Mouse (Mus musculus) intestine, embryonic 16.5 days (tissue): ENCODE data around the gene Armc8. TPM values are rescaled to one million over a fixed set of nuclear protein-coding genes. Genes with fewer than 3 reads are reported as not detected.

ENCODE experiments used
- ATAC-seq: fragments of 200-750 bp; cut with Nextera tagmentation; 2 replicates; pipeline ENCODE4 v1.8.0; 2017; ENCODE audit warnings: moderate TSS enrichment, moderate library complexity
- H3K27ac ChIP-seq: fragments of 300-500 bp; sonication (generic); 2 replicates; pipeline ENCODE4 v1.5.1; 2014; ENCODE audit warnings: mild to moderate bottlenecking, low read length
- H3K27me3 ChIP-seq: fragments of 300-500 bp; sonication (generic); replicated peaks from 2 replicates; pipeline ENCODE4 v1.6.1; 2014; ENCODE audit warnings: low read length, control low read depth, mixed read lengths; ENCODE audit not compliant: control insufficient read depth, insufficient read depth
- H3K36me3 ChIP-seq: fragments of 300-500 bp; sonication (generic); 2 replicates; pipeline ENCODE4 v1.6.1; 2014; ENCODE audit warnings: low read length, control low read depth; ENCODE audit not compliant: control insufficient read depth, insufficient read depth
- H3K4me1 ChIP-seq: fragments of 300-500 bp; sonication (generic); 2 replicates; pipeline ENCODE4 v1.6.1; 2014; ENCODE audit warnings: low read length, control low read depth, mixed read lengths; ENCODE audit not compliant: control insufficient read depth, insufficient read depth
- H3K4me2 ChIP-seq: fragments of 300-500 bp; sonication (generic); 2 replicates; pipeline ENCODE4 v1.6.1; 2014; ENCODE audit warnings: low read depth, low read length, control low read depth
- H3K4me3 ChIP-seq: fragments of 300-500 bp; sonication (generic); 2 replicates; pipeline ENCODE4 v1.5.1; 2014; ENCODE audit warnings: mild to moderate bottlenecking, low read length
- H3K9ac ChIP-seq: fragments of 300-500 bp; sonication (generic); 2 replicates; pipeline ENCODE4 v1.6.1; 2014; ENCODE audit warnings: low read depth, low read length
- H3K9me3 ChIP-seq: fragments of 300-500 bp; sonication (generic); 2 replicates; pipeline ENCODE4 v1.6.1; 2016; ENCODE audit warnings: low read length, control low read depth; ENCODE audit not compliant: control insufficient read depth
- WGBS: fragments of 180-500 bp; shearing (Covaris S2); extraction: QIAGEN DNeasy Blood & Tissue Kit; methylation state at CpG from one replicate; pipeline ENCODE4 v1.1.7; 2014; 5-methylcytosine and 5-hydroxymethylcytosine counted together
- polyA plus RNA-seq: library from polyadenylated mRNA; unstranded; fragments of >200 nt; fragmentation: Nextera tagmentation; extraction: Ambion mirVana; gene quantifications from 2 replicates; pipeline ENCODE4 v1.2.1, GENCODE M21; 2015

The Armc8 gene
- polyA plus RNA-seq, 1 experiment from 2014 or later = 28.1 TPM

DNA sequence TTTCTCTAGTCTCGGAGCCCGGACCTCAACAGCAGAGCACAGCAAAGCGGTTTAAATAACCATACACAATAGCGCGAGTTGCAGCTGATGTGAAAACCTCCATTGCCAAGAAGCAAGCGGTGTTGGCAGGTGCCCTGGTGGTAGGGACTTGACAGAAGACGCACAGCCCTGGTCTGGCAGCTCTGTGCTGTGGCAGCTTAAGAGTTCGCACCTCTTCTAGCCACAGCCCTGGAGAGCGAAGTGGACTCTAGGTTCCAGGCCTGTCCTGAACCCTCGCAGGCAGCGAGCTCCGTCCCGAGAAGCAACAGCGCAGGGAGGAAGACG lies 714 bp downstream of the Armc8 start:
- peak overlapping the region; percentile 95 for H3K9ac ChIP-seq
- H3K4me2 ChIP-seq = peak overlapping the region; percentile 76
- no peaks in the 10 kb centered on the region for H3K27me3 ChIP-seq
- H3K4me3 ChIP-seq = peak overlapping the region; percentile 92
- ATAC-seq = no peak
- no peaks in the 10 kb centered on the region for H3K9me3 ChIP-seq
- no peaks in the 10 kb centered on the region for H3K36me3 ChIP-seq
- peak overlapping the region; percentile 99 for H3K27ac ChIP-seq
- peaks cover 7% of the 10 kb centered on the region for H3K4me1 ChIP-seq
- WGBS = 2% methylated on average over 15 of the region's 15 CpGs

DNA sequence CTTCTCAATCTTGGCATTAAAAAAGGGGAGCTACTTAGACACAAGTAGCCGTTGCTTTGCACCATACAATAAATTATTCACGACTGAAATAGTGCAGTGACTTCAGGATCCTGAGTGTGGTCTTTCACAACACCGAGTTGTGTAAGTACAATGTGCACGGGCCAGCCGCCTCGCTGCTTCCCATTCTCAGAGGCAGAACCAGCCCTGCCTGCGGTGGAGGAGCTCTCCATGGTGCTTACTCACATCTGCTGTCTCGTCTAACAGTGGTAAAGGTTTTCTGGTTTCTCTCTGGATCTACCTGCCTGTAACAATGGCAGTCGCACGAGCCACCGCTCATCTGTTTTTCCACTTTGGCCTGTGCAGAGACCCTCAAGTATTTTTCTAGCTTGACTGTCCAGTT lies 5.0 kb downstream of the Armc8 start:
- 16% methylated on average over 11 of the region's 11 CpGs for WGBS
- no peaks in the 10 kb centered on the region for H3K36me3 ChIP-seq
- peak; percentile 29; the same call in 1 of the 2 replicates for ATAC-seq
- H3K9me3 ChIP-seq = no peaks in the 10 kb centered on the region
- H3K4me3 ChIP-seq = no peak overlapping the region
- no peaks in the 10 kb centered on the region for H3K27me3 ChIP-seq
- no peak overlapping the region for H3K4me2 ChIP-seq
- H3K4me1 ChIP-seq = peaks cover 7% of the 10 kb centered on the region
- no peak overlapping the region for H3K27ac ChIP-seq
- no peak overlapping the region for H3K9ac ChIP-seq

DNA sequence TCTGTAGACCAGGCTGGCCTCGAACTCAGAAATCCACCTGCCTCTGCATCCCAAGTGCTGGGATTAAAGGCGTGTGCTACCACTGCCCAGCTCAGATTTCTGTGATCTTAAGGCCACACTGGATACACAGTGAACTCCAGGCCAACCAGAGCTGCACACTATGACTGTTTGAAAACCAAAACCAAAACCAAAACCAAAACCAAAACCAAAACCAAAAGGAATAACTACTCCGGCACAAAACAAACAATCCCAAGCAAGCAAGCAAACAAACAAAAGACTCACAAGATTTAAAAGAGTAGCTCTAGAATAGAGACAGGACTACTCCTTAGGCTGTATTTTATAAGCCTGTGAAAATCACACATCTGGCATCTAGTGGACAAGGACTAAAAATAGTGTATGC lies 8.3 kb downstream of the Armc8 start:
- H3K27me3 ChIP-seq = no peaks in the 10 kb centered on the region
- ATAC-seq = no peak
- H3K4me3 ChIP-seq = no peak overlapping the region
- WGBS = 92% methylated on average over 2 of the region's 3 CpGs
- no peaks in the 10 kb centered on the region for H3K4me1 ChIP-seq
- H3K36me3 ChIP-seq = no peaks in the 10 kb centered on the region
- H3K4me2 ChIP-seq = no peak overlapping the region
- no peak overlapping the region for H3K9ac ChIP-seq
- no peak overlapping the region for H3K27ac ChIP-seq
- H3K9me3 ChIP-seq = no peaks in the 10 kb centered on the region

DNA sequence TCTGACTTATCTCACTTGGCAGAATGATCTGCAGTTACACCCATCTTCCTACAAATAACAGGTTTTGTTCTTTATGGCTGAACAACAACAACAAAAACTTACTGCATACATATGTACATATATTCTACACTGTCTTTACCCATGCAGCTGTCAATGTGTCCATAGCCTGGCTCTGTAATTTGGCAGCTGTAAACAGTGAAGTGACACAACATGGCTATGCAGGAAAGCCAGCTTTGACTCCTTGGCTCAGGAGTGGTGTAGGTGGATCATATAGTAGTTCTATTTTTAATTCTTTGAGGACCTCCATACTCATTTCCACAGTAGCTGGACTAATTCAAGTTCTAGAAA lies 9.2 kb downstream of the Armc8 start:
- Histone ChIP-seq H3K4me3 (no peak overlapping the region), H3K27me3 (no peaks in the 10 kb centered on the region)
- ATAC-seq = no peak

DNA sequence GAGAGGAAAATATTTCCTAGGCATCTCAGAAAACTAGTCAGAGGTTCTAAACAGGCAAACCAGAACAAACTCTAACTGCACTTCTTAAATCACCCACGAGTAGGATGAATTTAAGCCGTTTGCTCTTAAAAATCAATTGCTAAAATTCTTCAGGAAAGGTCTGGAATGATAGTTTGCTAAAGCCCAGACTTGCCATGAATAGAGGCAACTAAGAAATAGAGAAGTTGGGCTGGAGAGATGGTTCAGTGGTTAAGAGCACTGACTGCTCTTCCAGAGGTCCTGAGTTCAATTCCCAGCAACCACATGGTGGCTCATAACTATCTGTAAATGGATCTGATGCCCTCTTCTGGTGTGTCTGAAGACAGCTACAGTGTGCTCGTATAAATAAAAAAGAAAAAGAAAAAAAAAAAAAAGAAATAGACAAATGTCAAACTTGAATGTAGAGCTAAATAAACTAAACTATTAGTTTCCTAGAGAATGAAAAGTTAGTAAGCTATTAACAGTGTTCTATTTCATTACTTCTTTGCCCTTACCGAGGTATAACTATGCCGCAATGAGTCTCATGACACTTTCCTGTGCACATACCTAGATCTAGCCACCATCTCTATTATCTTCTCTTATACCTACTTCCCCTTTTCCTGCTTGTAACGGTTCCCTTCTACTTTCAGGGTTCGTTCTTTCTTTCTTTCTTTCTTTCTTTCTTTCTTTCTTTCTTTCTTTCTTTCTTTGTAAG lies 9.7 kb downstream of the Armc8 start:
- Histone ChIP-seq H3K4me3 (no peak overlapping the region), H3K27ac (no peak overlapping the region), H3K27me3 (no peaks in the 10 kb centered on the region), H3K36me3 (no peaks in the 10 kb centered on the region), H3K9me3 (no peaks in the 10 kb centered on the region), H3K4me1 (no peaks in the 10 kb centered on the region), H3K4me2 (no peak overlapping the region), H3K9ac (no peak overlapping the region)
- ATAC-seq = no peak
- WGBS = 85% methylated on average over 7 of the region's 7 CpGs

More for the DNA sequence above, 9.2 kb downstream of the Armc8 start:
- Histone ChIP-seq H3K27ac (no peak overlapping the region), H3K4me1 (no peaks in the 10 kb centered on the region), H3K9me3 (no peaks in the 10 kb centered on the region), H3K36me3 (no peaks in the 10 kb centered on the region), H3K4me2 (no peak overlapping the region), H3K9ac (no peak overlapping the region)

DNA sequence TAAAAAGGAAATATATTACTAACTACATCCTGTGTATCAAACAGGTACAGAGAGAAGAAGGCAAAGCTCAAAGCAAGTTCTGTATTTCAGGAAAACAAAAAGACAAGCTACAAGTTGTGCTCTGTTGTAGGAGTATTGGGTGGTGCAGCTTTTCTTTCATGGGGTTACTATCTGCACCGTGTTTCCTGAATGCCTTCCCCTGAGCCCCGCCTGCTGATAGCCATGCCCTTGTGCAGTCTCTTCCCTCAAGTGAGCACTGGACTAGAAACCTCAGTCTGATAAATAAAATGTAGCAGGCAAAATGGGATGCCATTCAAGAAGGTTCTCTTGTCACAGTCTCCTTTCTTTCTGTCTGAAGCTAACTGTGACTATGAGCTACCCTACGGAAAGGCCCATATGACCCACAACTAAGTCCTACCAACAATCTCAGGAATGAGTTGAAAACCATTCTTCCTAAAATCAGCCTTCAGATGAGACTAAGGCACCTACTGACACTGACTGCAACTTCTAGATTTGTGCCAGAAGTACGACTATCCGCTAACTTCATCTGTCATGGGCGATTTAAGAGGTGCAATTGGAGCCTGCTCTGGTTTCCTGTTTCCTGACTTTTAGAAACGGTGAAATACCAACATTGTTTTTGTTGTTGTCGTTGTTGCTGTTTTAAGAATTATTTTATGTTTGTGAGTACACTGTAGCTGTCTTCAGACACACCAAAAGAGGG lies 11.0 kb downstream of the Armc8 start:
- ATAC-seq = no peak
- Histone ChIP-seq H3K4me3 (no peak overlapping the region), H3K36me3 (no peaks in the 10 kb centered on the region)

DNA sequence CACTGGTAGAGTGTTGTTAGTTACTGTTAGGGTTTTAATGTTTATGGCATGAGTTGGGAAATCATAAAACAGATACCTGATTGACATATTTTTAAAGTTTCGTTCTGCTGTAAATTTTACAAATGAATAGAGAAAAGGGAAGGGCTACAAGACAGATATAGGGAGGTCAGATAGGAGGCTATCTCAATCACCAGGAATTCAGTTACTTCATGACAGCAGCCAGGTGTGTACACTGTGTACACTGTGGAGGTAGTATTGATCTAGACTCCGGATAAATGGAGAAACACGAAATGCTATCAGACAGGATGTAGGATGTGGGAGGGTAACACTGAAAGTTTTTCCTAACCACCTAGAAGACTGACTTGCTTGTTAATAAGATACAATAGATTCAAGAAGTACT lies 13.4 kb downstream of the Armc8 start:
- Histone ChIP-seq H3K9ac (no peak overlapping the region), H3K4me3 (no peak overlapping the region), H3K4me2 (no peak overlapping the region), H3K4me1 (peaks cover 5% of the 10 kb centered on the region; the same call in 1 of the 2 replicates), H3K27me3 (no peaks in the 10 kb centered on the region), H3K9me3 (no peaks in the 10 kb centered on the region), H3K36me3 (no peaks in the 10 kb centered on the region), H3K27ac (no peak overlapping the region)
- ATAC-seq = no peak
- 74% methylated on average over 3 of the region's 3 CpGs for WGBS

More for the DNA sequence above, 11.0 kb downstream of the Armc8 start:
- 77% methylated on average over 8 of the region's 8 CpGs for whole genome bisulfite sequencing
- no peak overlapping the region for H3K9ac ChIP-seq
- H3K4me2 ChIP-seq = no peak overlapping the region
- H3K27me3 ChIP-seq = no peaks in the 10 kb centered on the region
- no peak overlapping the region for H3K27ac ChIP-seq
- H3K4me1 ChIP-seq = peaks cover 3% of the 10 kb centered on the region; the same call in 1 of the 2 replicates
- H3K9me3 ChIP-seq = no peaks in the 10 kb centered on the region

DNA sequence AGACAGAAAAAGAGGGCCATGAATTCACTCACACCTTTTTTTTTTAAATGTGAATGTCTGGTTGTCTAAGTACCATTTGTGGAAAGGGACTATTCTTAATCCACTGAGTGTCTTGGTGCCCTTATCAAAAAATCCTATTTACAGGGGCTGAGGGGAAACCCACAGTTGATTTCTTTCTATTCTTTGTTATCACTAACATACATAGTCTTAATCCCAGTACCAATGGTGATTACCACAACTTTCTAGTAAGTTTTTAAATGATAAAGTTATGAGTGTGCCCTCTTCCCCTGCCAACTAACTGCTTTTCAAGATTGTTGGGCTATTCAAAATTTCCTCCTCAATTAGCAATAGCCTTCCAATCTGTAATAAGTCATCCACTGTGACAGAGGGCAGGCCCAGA lies 14.6 kb downstream of the Armc8 start:
- no peak overlapping the region for H3K27ac ChIP-seq

DNA sequence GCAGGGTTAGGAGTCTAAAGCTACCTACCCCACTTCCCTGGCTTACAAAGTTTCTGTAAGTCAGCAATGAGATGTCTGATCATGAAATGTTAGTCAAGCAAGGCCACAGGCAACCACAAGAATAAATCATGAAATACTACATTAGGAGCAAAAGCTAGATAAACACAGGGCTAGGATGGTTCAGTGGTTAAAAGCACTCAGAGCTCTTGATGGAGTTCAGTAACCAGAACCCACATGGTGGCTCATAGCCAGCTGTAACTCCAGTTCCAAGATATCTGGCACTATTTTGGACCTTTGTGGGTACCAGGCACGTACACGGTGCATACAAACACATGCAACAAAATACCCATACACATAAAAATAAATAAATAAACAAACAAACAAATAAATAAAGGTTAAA lies 15.7 kb downstream of the Armc8 start:
- no peaks in the 10 kb centered on the region for H3K36me3 ChIP-seq
- H3K4me1 ChIP-seq = peaks cover 5% of the 10 kb centered on the region; the same call in 1 of the 2 replicates
- H3K4me2 ChIP-seq = no peak overlapping the region
- no peak overlapping the region for H3K9ac ChIP-seq
- H3K4me3 ChIP-seq = no peak overlapping the region
- no peaks in the 10 kb centered on the region for H3K27me3 ChIP-seq
- 90% methylated on average over 2 of the region's 2 CpGs for WGBS
- ATAC-seq = no peak
- no peak overlapping the region for H3K27ac ChIP-seq
- no peaks in the 10 kb centered on the region for H3K9me3 ChIP-seq

More for the DNA sequence above, 14.6 kb downstream of the Armc8 start:
- Histone ChIP-seq H3K4me3 (no peak overlapping the region), H3K9me3 (no peaks in the 10 kb centered on the region), H3K36me3 (no peaks in the 10 kb centered on the region), H3K4me1 (peaks cover 5% of the 10 kb centered on the region; the same call in 1 of the 2 replicates), H3K9ac (no peak overlapping the region), H3K4me2 (no peak overlapping the region), H3K27me3 (no peaks in the 10 kb centered on the region)
- ATAC-seq = no peak
